Comparison of ENCODE assay signal across 32 mouse cellular contexts in genomic region chr9:63195523-63195922, GRCm38 (mm10). TPM values are rescaled to one million over a fixed set of nuclear protein-coding genes. Genes with fewer than 3 reads are reported as not detected.
DNase-seq lines count a peak whose midpoint lies in the region; ATAC-seq and TF ChIP-seq lines count a peak whose summit lies in the region.
"Had no signal": no experiment of that assay in that cellular context is flagged by ENCODE, and none has a peak within 500 bp of the region (broad histone marks: within the 10 kb centered on the region; RNA-seq: fewer than 3 reads in every experiment).

No protein-coding gene starts in this region.

- H3K4me1 ChIP-seq in forebrain, embryonic 10.5 days = peaks cover 62% of the 10 kb centered on the region
- peaks cover 32% of the 10 kb centered on the region for H3K4me1 ChIP-seq in forebrain, embryonic 13.5 days
- H3K4me1 ChIP-seq in heart, embryonic 14.5 days (ENCODE audit: control insufficient read depth in 2 of 2, insufficient read depth in 2 of 2, low read length in 2 of 2) = peaks cover 24 to 50% of the 10 kb centered on the region in 2 experiments
- H3K4me1 ChIP-seq in kidney, embryonic 14.5 days (ENCODE audit: control insufficient read depth, insufficient read depth, low read length) = peaks cover 28% of the 10 kb centered on the region
- H3K4me1 ChIP-seq in kidney, embryonic 16.5 days (ENCODE audit: insufficient read depth, low read length) = peaks cover 29% of the 10 kb centered on the region
- peaks cover 28% of the 10 kb centered on the region for H3K4me1 ChIP-seq in limb, embryonic 14.5 days (ENCODE audit: control insufficient read depth, insufficient read depth, low read length)

- peaks cover 11% of the 10 kb centered on the region for H3K36me3 ChIP-seq in forebrain, embryonic 10.5 days (replicated peaks)
- H3K36me3 ChIP-seq in forebrain, embryonic 13.5 days (ENCODE audit: poor library complexity, severe bottlenecking) = no peaks in the 10 kb centered on the region; the same call in 1 of the 2 replicates
- H3K36me3 ChIP-seq in heart, embryonic 14.5 days (ENCODE audit: control insufficient read depth, insufficient read depth, low read length) = peaks cover 3% of the 10 kb centered on the region; the same call in 1 of the 2 replicates
- H3K36me3 ChIP-seq in kidney, embryonic 14.5 days (ENCODE audit: control insufficient read depth, insufficient read depth, low read length) = peaks cover 3% of the 10 kb centered on the region; the same call in 1 of the 2 replicates
- H3K36me3 ChIP-seq in kidney, embryonic 16.5 days (ENCODE audit: insufficient read depth, low read length) = no peaks in the 10 kb centered on the region
- H3K36me3 ChIP-seq in limb, embryonic 14.5 days (ENCODE audit: control insufficient read depth, insufficient read depth, low read length) = no peaks in the 10 kb centered on the region
- H3K36me3 ChIP-seq: forebrain, embryonic 12.5 days; intestine, embryonic 15.5 days; neural tube, embryonic 15.5 days had no signal

- H3K4me3 ChIP-seq in forebrain, embryonic 10.5 days = no peak overlapping the region
- no peak overlapping the region for H3K4me3 ChIP-seq in forebrain, embryonic 13.5 days
- H3K4me3 ChIP-seq in heart, embryonic 14.5 days (ENCODE audit: control insufficient read depth in 1 of 2, insufficient read depth in 1 of 2, low read depth in 1 of 2, low read length in 2 of 2) = no peak overlapping the region
- H3K4me3 ChIP-seq in kidney, embryonic 14.5 days (ENCODE audit: low read length) = no peak overlapping the region
- H3K4me3 ChIP-seq in kidney, embryonic 16.5 days (ENCODE audit: low read length) = no peak overlapping the region
- H3K4me3 ChIP-seq in limb, embryonic 14.5 days (replicated peaks; ENCODE audit: low read length) = no peak overlapping the region
- H3K4me3 ChIP-seq: embryonic facial prominence, embryonic 13.5 days; forebrain, embryonic 12.5 days; intestine, embryonic 15.5 days; neural tube, embryonic 15.5 days had no signal

- H3K27ac ChIP-seq in forebrain, embryonic 10.5 days = 0 out of 2 replicates have a peak overlapping the region, but pooled peaks have one; percentile 56
- no peak overlapping the region for H3K27ac ChIP-seq in forebrain, embryonic 13.5 days
- H3K27ac ChIP-seq in heart, embryonic 14.5 days (replicated peaks in 1 of 2; ENCODE audit: control insufficient read depth in 1 of 2, insufficient read depth in 1 of 2, low read depth in 2 of 2, low read length in 2 of 2) = peak overlapping the region; percentile 55 to 80
- no peak overlapping the region for H3K27ac ChIP-seq in kidney, embryonic 14.5 days (ENCODE audit: low read depth, low read length)
- no peak overlapping the region for H3K27ac ChIP-seq in kidney, embryonic 16.5 days (ENCODE audit: low read length)
- no peak overlapping the region for H3K27ac ChIP-seq in limb, embryonic 14.5 days (replicated peaks; ENCODE audit: low read depth, low read length)
- H3K27ac ChIP-seq: embryonic facial prominence, embryonic 13.5 days; forebrain, embryonic 12.5 days; hindbrain, postnatal 0 days; intestine, embryonic 15.5 days; liver, embryonic 14.5 days; macrophage; neural tube, embryonic 15.5 days; stomach, postnatal 0 days had no signal

- 15% methylated on average over 4 of the region's 4 CpGs for WGBS in forebrain, embryonic 10.5 days
- 13% methylated on average over 4 of the region's 4 CpGs for WGBS in forebrain, embryonic 13.5 days
- 58% methylated on average over 4 of the region's 4 CpGs for WGBS in heart, embryonic 14.5 days
- 47% methylated on average over 4 of the region's 4 CpGs for WGBS in kidney, embryonic 14.5 days
- WGBS in kidney, embryonic 16.5 days = 55% methylated on average over 4 of the region's 4 CpGs
- 29% methylated on average over 4 of the region's 4 CpGs for WGBS in limb, embryonic 14.5 days

- H3K9ac ChIP-seq in forebrain, embryonic 13.5 days = no peak overlapping the region
- H3K9ac ChIP-seq in heart, embryonic 14.5 days (ENCODE audit: low read length) = no peak overlapping the region
- no peak overlapping the region for H3K9ac ChIP-seq in kidney, embryonic 14.5 days (ENCODE audit: low read depth, low read length)
- no peak overlapping the region for H3K9ac ChIP-seq in kidney, embryonic 16.5 days (replicated peaks; ENCODE audit: low read length)
- peak overlapping the region; percentile 16; the same call in 1 of the 2 replicates for H3K9ac ChIP-seq in limb, embryonic 14.5 days (ENCODE audit: low read depth, low read length, severe bottlenecking)
- H3K9ac ChIP-seq: embryonic facial prominence, embryonic 13.5 days; forebrain, embryonic 12.5 days; intestine, embryonic 15.5 days; liver, embryonic 14.5 days; neural tube, embryonic 15.5 days had no signal

- H3K9me3 ChIP-seq in forebrain, embryonic 10.5 days = no peaks in the 10 kb centered on the region
- H3K9me3 ChIP-seq in forebrain, embryonic 13.5 days (replicated peaks) = no peaks in the 10 kb centered on the region
- H3K9me3 ChIP-seq in heart, embryonic 14.5 days (ENCODE audit: control insufficient read depth, low read length) = no peaks in the 10 kb centered on the region
- H3K9me3 ChIP-seq in kidney, embryonic 14.5 days (ENCODE audit: control insufficient read depth, low read length) = no peaks in the 10 kb centered on the region
- no peaks in the 10 kb centered on the region for H3K9me3 ChIP-seq in kidney, embryonic 16.5 days (ENCODE audit: low read length)
- no peaks in the 10 kb centered on the region for H3K9me3 ChIP-seq in limb, embryonic 14.5 days (ENCODE audit: control insufficient read depth, low read length)
- H3K9me3 ChIP-seq: embryonic facial prominence, embryonic 13.5 days; forebrain, embryonic 12.5 days; intestine, embryonic 15.5 days; neural tube, embryonic 15.5 days had no signal

- ATAC-seq in forebrain, embryonic 13.5 days = no peak
- ATAC-seq in heart, embryonic 14.5 days (ENCODE audit: insufficient number of reproducible peaks, insufficient read depth, low FRiP score, low read depth) = no peak
- ATAC-seq in kidney, embryonic 14.5 days (ENCODE audit: low FRiP score, low TSS enrichment) = 0 out of 2 replicates have a peak, but pooled peaks have one; percentile 10
- no peak for ATAC-seq in kidney, embryonic 16.5 days (ENCODE audit: low FRiP score, low TSS enrichment)
- ATAC-seq in limb, embryonic 14.5 days (ENCODE audit: low FRiP score, low read depth) = no peak
- no peak for ATAC-seq in erythroid progenitor cell, adult 5-6 weeks (replicated peaks; ENCODE audit: low FRiP score, poor library complexity, severe bottlenecking)
- ATAC-seq: hindbrain, postnatal 0 days; intestine, embryonic 15.5 days; Patski had no signal

- no peak for TF ChIP-seq POLR2A in limb, embryonic 14.5 days (IDR thresholded peaks at IDR 0.05; ENCODE audit: borderline replicate concordance, extremely low read depth, insufficient read depth, insufficient read length)

- peaks cover 58% of the 10 kb centered on the region for H3K27me3 ChIP-seq in forebrain, embryonic 10.5 days (ENCODE audit: poor library complexity, severe bottlenecking)
- peaks cover 6% of the 10 kb centered on the region for H3K27me3 ChIP-seq in forebrain, embryonic 13.5 days
- H3K27me3 ChIP-seq in heart, embryonic 14.5 days (ENCODE audit: control insufficient read depth, insufficient read depth, low read length) = no peaks in the 10 kb centered on the region
- H3K27me3 ChIP-seq in kidney, embryonic 14.5 days (ENCODE audit: control insufficient read depth, insufficient read depth, low read length) = no peaks in the 10 kb centered on the region
- H3K27me3 ChIP-seq in kidney, embryonic 16.5 days (ENCODE audit: insufficient read depth, low read length) = no peaks in the 10 kb centered on the region
- H3K27me3 ChIP-seq in limb, embryonic 14.5 days (ENCODE audit: control insufficient read depth, insufficient read depth, low read length) = no peaks in the 10 kb centered on the region
- H3K27me3 ChIP-seq: embryonic facial prominence, embryonic 13.5 days; intestine, embryonic 15.5 days; neural tube, embryonic 15.5 days; Patski had no signal

- no peak for DNase-seq in forebrain, embryonic 10.5 days (ENCODE audit: extremely low spot score, low spot score)
- no peak for DNase-seq in heart, adult 11 months
- no peak for DNase-seq in limb, embryonic 14.5 days (ENCODE audit: low spot score)
- DNase-seq: cerebellum, adult 9-10 months; gastrocnemius, postnatal 10 days; kidney, adult 8-10 months; kidney, postnatal 14 days; layer of hippocampus, adult 9-11 months; liver; lung, adult 2 months; lung, postnatal 10 days; midbrain, embryonic 14.5 days; right cerebral cortex, adult 18-20 months; thymus, adult 18-20 months; thymus, postnatal 25 days had no signal

- no peak overlapping the region for H3K4me2 ChIP-seq in forebrain, embryonic 13.5 days
- H3K4me2 ChIP-seq in heart, embryonic 14.5 days (ENCODE audit: low read length) = peak overlapping the region; percentile 27; the same call in 1 of the 2 replicates
- H3K4me2 ChIP-seq in kidney, embryonic 14.5 days (replicated peaks; ENCODE audit: low read depth, low read length) = no peak overlapping the region
- no peak overlapping the region for H3K4me2 ChIP-seq in kidney, embryonic 16.5 days (replicated peaks; ENCODE audit: low read depth, low read length)
- no peak overlapping the region for H3K4me2 ChIP-seq in limb, embryonic 14.5 days (replicated peaks; ENCODE audit: low read depth, low read length, severe bottlenecking)
- H3K4me2 ChIP-seq: embryonic facial prominence, embryonic 13.5 days; forebrain, embryonic 12.5 days; intestine, embryonic 15.5 days; neural tube, embryonic 15.5 days had no signal

RNA-seq across cellular contexts. Expression of gene Skor1, which starts 46.8 kb away (rescaled TPM):
- 0.05 TPM in 1 of 2 replicates, not detected in the other for polyA plus RNA-seq in forebrain, embryonic 10.5 days (2016; fragmentation: Nextera tagmentation; extraction: Ambion mirVana)
- 0.28 and 0.55 TPM in 2 replicates for polyA plus RNA-seq in forebrain, embryonic 13.5 days (2015; fragmentation: Nextera tagmentation; extraction: Ambion mirVana)
- not detected in 2 replicates for polyA plus RNA-seq in heart, embryonic 14.5 days (2014; fragmentation: Nextera tagmentation; extraction: Ambion mirVana)
- not detected in 2 replicates for polyA plus RNA-seq in kidney, embryonic 14.5 days (2014; fragmentation: Nextera tagmentation; extraction: Ambion mirVana)
- polyA plus RNA-seq in kidney, embryonic 16.5 days (2015; fragmentation: Nextera tagmentation; extraction: Ambion mirVana) = not detected in 2 replicates
- polyA plus RNA-seq in limb, embryonic 14.5 days (2012; rRNA removed) = 0.11 and 0.24 TPM in 2 replicates
- 0.08 TPM in 1 of 2 replicates, not detected in the other for polyA plus RNA-seq in limb, embryonic 14.5 days (2014; fragmentation: Nextera tagmentation; extraction: Ambion mirVana)
- not detected in 2 replicates for total RNA-seq in erythroid progenitor cell, adult 5-6 weeks (2015; ENCODE audit: low replicate concordance)
- not detected in 2 replicates for total RNA-seq in erythroid progenitor cell, adult 5-6 weeks (2017; ENCODE audit: low replicate concordance)
- total RNA-seq: common myeloid progenitor, adult 5-6 weeks; megakaryocyte-erythroid progenitor cell, adult 5-6 weeks; MEL had no signal
- polyA plus RNA-seq: intestine, embryonic 15.5 days; stomach, postnatal 0 days had no signal

Comparison
In these comparisons a context has a peak if more than half of its experiments do, and no peak if none do; other contexts are left out.
1. H3K27ac ChIP-seq: peak in forebrain, embryonic 10.5 days (single experiment) and heart, embryonic 14.5 days (2 of 2); none in forebrain, embryonic 13.5 days (single experiment), kidney, embryonic 14.5 days (single experiment), kidney, embryonic 16.5 days (single experiment) and limb, embryonic 14.5 days (single experiment).